Mouse (Mus musculus) ovary, postnatal 14 days (tissue): ENCODE measurements around the gene Vmn1r131.
"Not testable (repeated sequence)": the region's sequence is repeated elsewhere in the genome, so short reads cannot be mapped to it uniquely, and the experiment has no call there.

Experiments used
- DNase-seq: peaks from one replicate; pipeline ENCODE4 v3.0.0; 2022; ENCODE audit warnings: low spot score

The Vmn1r131 gene

GRCm38 (mm10) chr7:21545990-21546389 is at the start of gene Vmn1r131:
Vmn1r131 (minus strand) TSS chr7:21546090.
- not testable (repeated sequence) for DNase-seq

- not testable (repeated sequence) for DNase-seq
These were observed 34.4 kb downstream of the Vmn1r131 start, which contains the start of gene Vmn1r130 for GRCm38 (mm10) chr7:21511480-21511879. Vmn1r130 (plus strand) TSS chr7:21511780.
